In the genomic region with DNA sequence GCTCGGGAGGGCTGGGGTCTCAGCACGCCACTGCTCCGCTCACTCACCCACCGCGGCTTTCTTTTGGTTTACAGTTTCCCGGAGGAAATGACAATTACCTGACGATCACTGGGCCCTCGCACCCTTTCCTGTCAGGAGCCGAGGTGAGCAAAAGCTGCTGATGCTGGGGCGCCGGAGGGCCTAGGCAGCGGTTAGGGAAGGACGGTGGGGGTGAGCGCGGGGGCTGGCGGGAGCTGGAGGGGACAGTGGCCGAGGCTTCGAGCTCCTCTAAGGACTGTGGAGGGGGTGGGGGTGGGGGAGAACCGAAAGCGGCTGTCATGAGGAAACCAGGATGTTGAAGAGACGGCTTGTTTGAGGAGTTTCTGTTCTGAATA, we compare ENCODE assay signal across 7 mouse cellular contexts. TPM values are rescaled to one million over a fixed set of nuclear protein-coding genes. Genes with fewer than 3 reads are reported as not detected.
DNase-seq lines count a peak whose midpoint lies in the region; ATAC-seq lines count a peak whose summit lies in the region.

No protein-coding gene starts in this region.

- H3K4me3 ChIP-seq in erythroblast, embryonic 14.5 days (replicated peaks), result peak overlapping the region; percentile 77
- H3K4me3 ChIP-seq in limb, embryonic 15.5 days, result peak overlapping the region; percentile 87
- H3K4me3 ChIP-seq in stomach, embryonic 15.5 days (replicated peaks), result peak overlapping the region; percentile 94

- ATAC-seq in limb, embryonic 15.5 days (ENCODE audit: insufficient number of reproducible peaks, low FRiP score, low TSS enrichment, low read depth), result peak; percentile 9; the same call in 1 of the 2 replicates
- ATAC-seq in stomach, embryonic 15.5 days (ENCODE audit: insufficient read depth, low FRiP score, low read depth), result no peak

- H3K9me3 ChIP-seq in erythroblast, embryonic 14.5 days (ENCODE audit: control insufficient read depth, low read length), result no peaks in the 10 kb centered on the region
- no peaks in the 10 kb centered on the region for H3K9me3 ChIP-seq in limb, embryonic 15.5 days
- no peaks in the 10 kb centered on the region for H3K9me3 ChIP-seq in stomach, embryonic 15.5 days

- peaks cover 28% of the 10 kb centered on the region for H3K4me1 ChIP-seq in erythroblast, embryonic 14.5 days (ENCODE audit: control insufficient read depth)
- H3K4me1 ChIP-seq in limb, embryonic 15.5 days, result peaks cover 5% of the 10 kb centered on the region
- H3K4me1 ChIP-seq in stomach, embryonic 15.5 days, result 0 out of 2 replicates have a peak, but pooled peaks cover 3% of the 10 kb centered on the region

- WGBS in limb, embryonic 15.5 days, result under 1% methylated on average over 21 of the region's 21 CpGs
- WGBS in stomach, embryonic 15.5 days, result under 1% methylated on average over 21 of the region's 21 CpGs

- peaks cover 13% of the 10 kb centered on the region for H3K36me3 ChIP-seq in erythroblast, embryonic 14.5 days (ENCODE audit: control insufficient read depth)
- H3K36me3 ChIP-seq in limb, embryonic 15.5 days, result peaks cover 15% of the 10 kb centered on the region
- no peaks in the 10 kb centered on the region for H3K36me3 ChIP-seq in stomach, embryonic 15.5 days

- peak overlapping the region; percentile 90 for H3K27ac ChIP-seq in limb, embryonic 15.5 days
- peak overlapping the region; percentile 83 for H3K27ac ChIP-seq in stomach, embryonic 15.5 days

- DNase-seq in right cerebral cortex, postnatal 14 days, result peak; percentile 35
- no peak for DNase-seq in right cerebral cortex, adult 18-20 months
- DNase-seq in layer of hippocampus, adult 9-10 months (ENCODE audit: low spot score), result no peak
- no peak for DNase-seq in urinary bladder, postnatal 36 days (ENCODE audit: low spot score in 2 of 2)

- peak overlapping the region; percentile 54 for H3K4me2 ChIP-seq in limb, embryonic 15.5 days
- peak overlapping the region; percentile 61 for H3K4me2 ChIP-seq in stomach, embryonic 15.5 days

- H3K27me3 ChIP-seq in erythroblast, embryonic 14.5 days (ENCODE audit: control insufficient read depth), result no peaks in the 10 kb centered on the region
- H3K27me3 ChIP-seq in limb, embryonic 15.5 days, result no peaks in the 10 kb centered on the region
- no peaks in the 10 kb centered on the region for H3K27me3 ChIP-seq in stomach, embryonic 15.5 days (replicated peaks)

- peak overlapping the region; percentile 79 for H3K9ac ChIP-seq in limb, embryonic 15.5 days
- H3K9ac ChIP-seq in stomach, embryonic 15.5 days, result peak overlapping the region; percentile 61

RNA-seq across cellular contexts. Expression of gene Rab2b, which starts 0.4 kb away (rescaled TPM):
- polyA plus RNA-seq in erythroblast, embryonic 14.5 days (2012), result 0.04 TPM in 1 of 2 replicates, not detected in the other
- polyA plus RNA-seq in limb, embryonic 15.5 days (2015; fragmentation: Nextera tagmentation; extraction: Ambion mirVana), result 24.0 and 25.0 TPM in 2 replicates
- 17.3 and 17.4 TPM in 2 replicates for polyA plus RNA-seq in stomach, embryonic 15.5 days (2015; fragmentation: Nextera tagmentation; extraction: Ambion mirVana)

RNA-seq across cellular contexts. Expression of gene Tox4, which starts 0.8 kb away (rescaled TPM):
- polyA plus RNA-seq in erythroblast, embryonic 14.5 days (2012), result 1.4 and 2.0 TPM in 2 replicates
- polyA plus RNA-seq in limb, embryonic 15.5 days (2015; fragmentation: Nextera tagmentation; extraction: Ambion mirVana), result 41.8 and 45.8 TPM in 2 replicates
- polyA plus RNA-seq in stomach, embryonic 15.5 days (2015; fragmentation: Nextera tagmentation; extraction: Ambion mirVana), result 35.5 and 43.1 TPM in 2 replicates

RNA-seq across cellular contexts. Expression of gene Chd8, which starts 22.2 kb away (rescaled TPM):
- 0.87 and 1.3 TPM in 2 replicates for polyA plus RNA-seq in erythroblast, embryonic 14.5 days (2012)
- 27.5 and 31.9 TPM in 2 replicates for polyA plus RNA-seq in limb, embryonic 15.5 days (2015; fragmentation: Nextera tagmentation; extraction: Ambion mirVana)
- 28.7 and 30.6 TPM in 2 replicates for polyA plus RNA-seq in stomach, embryonic 15.5 days (2015; fragmentation: Nextera tagmentation; extraction: Ambion mirVana)

RNA-seq across cellular contexts. Expression of gene Mettl3, which starts 25.2 kb away (rescaled TPM):
- polyA plus RNA-seq in erythroblast, embryonic 14.5 days (2012), result 0.41 and 1.2 TPM in 2 replicates
- polyA plus RNA-seq in limb, embryonic 15.5 days (2015; fragmentation: Nextera tagmentation; extraction: Ambion mirVana), result 36.6 and 41.6 TPM in 2 replicates
- 44.3 and 45.0 TPM in 2 replicates for polyA plus RNA-seq in stomach, embryonic 15.5 days (2015; fragmentation: Nextera tagmentation; extraction: Ambion mirVana)

RNA-seq across cellular contexts. Expression of gene Sall2, which starts 48.8 kb away (rescaled TPM):
- polyA plus RNA-seq in erythroblast, embryonic 14.5 days (2012), result 0.01 TPM in 1 of 2 replicates, not detected in the other
- 13.3 and 15.2 TPM in 2 replicates for polyA plus RNA-seq in limb, embryonic 15.5 days (2015; fragmentation: Nextera tagmentation; extraction: Ambion mirVana)
- 10.1 and 10.8 TPM in 2 replicates for polyA plus RNA-seq in stomach, embryonic 15.5 days (2015; fragmentation: Nextera tagmentation; extraction: Ambion mirVana)

Comparison
In these comparisons a context has a peak if more than half of its experiments do, and no peak if none do; other contexts are left out.
1. RNA of gene Rab2b, which starts 0.4 kb away (polyA plus RNA-seq): 24.0 to 25.0 TPM in limb, embryonic 15.5 days and 17.3 to 17.4 TPM in stomach, embryonic 15.5 days; 0.04 TPM in erythroblast, embryonic 14.5 days; every median in the first group is over 10 times any median in the second.
2. RNA of gene Tox4, which starts 0.8 kb away (polyA plus RNA-seq): 41.8 to 45.8 TPM in limb, embryonic 15.5 days and 35.5 to 43.1 TPM in stomach, embryonic 15.5 days; 1.4 to 2.0 TPM in erythroblast, embryonic 14.5 days; every median in the first group is over 10 times any median in the second.
3. RNA of gene Chd8, which starts 22.2 kb away (polyA plus RNA-seq): 27.5 to 31.9 TPM in limb, embryonic 15.5 days and 28.7 to 30.6 TPM in stomach, embryonic 15.5 days; 0.87 to 1.3 TPM in erythroblast, embryonic 14.5 days; every median in the first group is over 10 times any median in the second.
4. Peak in every context shown above with its lines, with median percentiles within 50 percentile points of each other: H3K4me3 ChIP-seq.